Mouse (Mus musculus) testis, postnatal 10 days (tissue): ENCODE data around the gene Zfp667.

ENCODE experiments used
- DNase-seq: peaks from one replicate; pipeline ENCODE4 v3.0.0; 2021; ENCODE audit warnings: low spot score

Zfp667 gene

GRCm38 (mm10) chr7:6330458-6331232 lies 44.3 kb downstream of the Zfp667 start:
- DNase-seq = peak; percentile 41

GRCm38 (mm10) chr7:6331233-6331956 lies 45.0 kb downstream of the Zfp667 start, which contains the start of gene Zfp583:
Gene Zfp583 (minus strand): TSS chr7:6331285.
- peak; percentile 86 for DNase-seq

GRCm38 (mm10) chr7:6339865-6340264 lies 53.5 kb downstream of the Zfp667 start:
- DNase-seq = no peak

- DNase-seq = peak; percentile 63
Observed at GRCm38 (mm10) chr7:6343501-6344071, 57.2 kb downstream of the Zfp667 start, which contains the start of gene Gm3854. Gene Gm3854 (plus strand): TSS chr7:6343759.

- DNase-seq = no peak
Observed at GRCm38 (mm10) chr7:6344124-6344523, 57.7 kb downstream of the Zfp667 start.
